Comparison of ENCODE assay signal across 8 mouse cellular contexts in genomic region chr16:90143760-90144516, GRCm38 (mm10). TPM values are rescaled to one million over a fixed set of nuclear protein-coding genes. Genes with fewer than 3 reads are reported as not detected.
DNase-seq lines count a peak whose midpoint lies in the region; ATAC-seq and TF ChIP-seq lines count a peak whose summit lies in the region.

TSS of gene Tiam1 (minus strand) at chr16:90143769.

- TF ChIP-seq EP300 in heart, adult 2 months (IDR thresholded peaks at IDR 0.05; ENCODE audit: insufficient read depth, low read depth, low read length) = no peak

- H3K9me3 ChIP-seq in embryonic facial prominence, embryonic 14.5 days (ENCODE audit: control insufficient read depth, low read length) = no peaks in the 10 kb centered on the region
- H3K9me3 ChIP-seq in limb, embryonic 11.5 days (ENCODE audit: control insufficient read depth, low read length) = no peaks in the 10 kb centered on the region
- no peaks in the 10 kb centered on the region for H3K9me3 ChIP-seq in midbrain, embryonic 13.5 days

- peak within 1 kb of the TSS; percentile 83 for H3K9ac ChIP-seq in embryonic facial prominence, embryonic 14.5 days (ENCODE audit: low read depth, low read length)
- peak within 1 kb of the TSS; percentile 55 for H3K9ac ChIP-seq in heart, adult 2 months (ENCODE audit: low read depth, low read length)
- H3K9ac ChIP-seq in limb, embryonic 11.5 days (ENCODE audit: low read length) = peak within 1 kb of the TSS; percentile 93
- peak within 1 kb of the TSS; percentile 84 for H3K9ac ChIP-seq in midbrain, embryonic 13.5 days (replicated peaks)

- intact Hi-C loops in heart, adult 2 months (cut with DNase I) = no loop called here

- peak within 1 kb of the TSS; percentile 85 for H3K4me3 ChIP-seq in bone marrow, adult 2 months (replicated peaks; ENCODE audit: control insufficient read depth, low read depth, low read length)
- peak within 1 kb of the TSS; percentile 63 for H3K4me3 ChIP-seq in embryonic facial prominence, embryonic 14.5 days (ENCODE audit: low read depth, low read length)
- peak within 1 kb of the TSS; percentile 50 for H3K4me3 ChIP-seq in heart, adult 2 months
- peak within 1 kb of the TSS; percentile 70 for H3K4me3 ChIP-seq in kidney, adult 2 months (ENCODE audit: insufficient read depth, low read depth, low read length)
- H3K4me3 ChIP-seq in limb, embryonic 11.5 days (ENCODE audit: low read depth, low read length) = peak within 1 kb of the TSS; percentile 69
- peak within 1 kb of the TSS; percentile 70 for H3K4me3 ChIP-seq in midbrain, embryonic 13.5 days (replicated peaks)
- H3K4me3 ChIP-seq in small intestine, adult 2 months (ENCODE audit: low read depth, low read length) = peak within 1 kb of the TSS; percentile 82

- no peaks in the 10 kb centered on the region for H3K27me3 ChIP-seq in embryonic facial prominence, embryonic 14.5 days (replicated peaks; ENCODE audit: control insufficient read depth, insufficient read depth, low read length)
- H3K27me3 ChIP-seq in heart, adult 2 months (ENCODE audit: control insufficient read depth, insufficient read depth, low read length) = peaks cover 5% of the 10 kb centered on the region; the same call in 1 of the 2 replicates
- no peaks in the 10 kb centered on the region for H3K27me3 ChIP-seq in kidney, adult 2 months (replicated peaks; ENCODE audit: control insufficient read depth, insufficient read depth, low read length)
- H3K27me3 ChIP-seq in limb, embryonic 11.5 days (ENCODE audit: control insufficient read depth, insufficient read depth, low read length) = no peaks in the 10 kb centered on the region
- H3K27me3 ChIP-seq in midbrain, embryonic 13.5 days = peaks cover 12% of the 10 kb centered on the region
- H3K27me3 ChIP-seq in small intestine, adult 2 months (ENCODE audit: control insufficient read depth, insufficient read depth, low read length) = no peaks in the 10 kb centered on the region

- WGBS in bone marrow, adult 2 months = under 1% methylated on average over 64 of the region's 64 CpGs
- WGBS in embryonic facial prominence, embryonic 14.5 days = under 1% methylated on average over 50 of the region's 64 CpGs
- WGBS in heart, adult 2 months = under 1% methylated on average over 64 of the region's 64 CpGs
- under 1% methylated on average over 64 of the region's 64 CpGs for WGBS in kidney, adult 2 months
- WGBS in limb, embryonic 11.5 days = under 1% methylated on average over 64 of the region's 64 CpGs
- under 1% methylated on average over 64 of the region's 64 CpGs for WGBS in midbrain, embryonic 13.5 days
- under 1% methylated on average over 64 of the region's 64 CpGs for WGBS in small intestine, adult 2 months

- H3K79me2 ChIP-seq in heart, adult 2 months (replicated peaks; ENCODE audit: control insufficient read depth, insufficient read depth, low read length) = no peaks in the 10 kb centered on the region

- peak within 1 kb of the TSS; percentile 98 for H3K4me2 ChIP-seq in embryonic facial prominence, embryonic 14.5 days (ENCODE audit: low read depth, low read length)
- H3K4me2 ChIP-seq in limb, embryonic 11.5 days (ENCODE audit: low read depth, severe bottlenecking) = peak within 1 kb of the TSS; percentile 92
- peak within 1 kb of the TSS; percentile 85 for H3K4me2 ChIP-seq in midbrain, embryonic 13.5 days (replicated peaks)

- no peaks in the 10 kb centered on the region for H3K36me3 ChIP-seq in embryonic facial prominence, embryonic 14.5 days (ENCODE audit: control insufficient read depth, insufficient read depth, low read length)
- H3K36me3 ChIP-seq in heart, adult 2 months (ENCODE audit: control insufficient read depth, insufficient read depth, low read length) = no peaks in the 10 kb centered on the region
- H3K36me3 ChIP-seq in kidney, adult 2 months (ENCODE audit: control insufficient read depth, insufficient read depth, low read length) = no peaks in the 10 kb centered on the region
- no peaks in the 10 kb centered on the region for H3K36me3 ChIP-seq in limb, embryonic 11.5 days (ENCODE audit: control insufficient read depth, insufficient read depth, low read length)
- H3K36me3 ChIP-seq in midbrain, embryonic 13.5 days = no peaks in the 10 kb centered on the region
- no peaks in the 10 kb centered on the region for H3K36me3 ChIP-seq in small intestine, adult 2 months (ENCODE audit: control insufficient read depth, insufficient read depth, low read length)

- peak; percentile 68; the same call in 1 of the 2 replicates for TF ChIP-seq POLR2A in bone marrow, adult 2 months (IDR thresholded peaks at IDR 0.05; ENCODE audit: borderline replicate concordance, control insufficient read depth, low read depth, low read length)
- no peak for TF ChIP-seq POLR2A in heart, adult 2 months (IDR thresholded peaks at IDR 0.05; ENCODE audit: insufficient read depth, low read depth, low read length)
- TF ChIP-seq POLR2A in kidney, adult 2 months (IDR thresholded peaks at IDR 0.05; ENCODE audit: low read depth, low read length) = no peak
- TF ChIP-seq POLR2A in small intestine, adult 2 months (IDR thresholded peaks at IDR 0.05; ENCODE audit: low read depth, low read length) = peak; percentile 69; the same call in 1 of the 2 replicates

- peak; percentile 93 for DNase-seq in 3T3-L1 (ENCODE audit: low read depth, low spot score)
- DNase-seq in embryonic facial prominence, embryonic 14.5 days (ENCODE audit: low spot score) = peak; percentile 99
- peak; percentile 94 to 97 for DNase-seq in heart, adult 2 months
- peak; percentile 98 for DNase-seq in kidney, adult 2 months
- peak; percentile 97 for DNase-seq in limb, embryonic 11.5 days (ENCODE audit: low spot score)

- peak; percentile 98 for ATAC-seq in embryonic facial prominence, embryonic 14.5 days (ENCODE audit: low read depth)
- peak; percentile 96 for ATAC-seq in limb, embryonic 11.5 days (ENCODE audit: insufficient number of reproducible peaks, low FRiP score, low TSS enrichment, low read depth)
- peak; percentile 97 for ATAC-seq in midbrain, embryonic 13.5 days

- peak within 1 kb of the TSS; percentile 25; the same call in 1 of the 2 replicates for H3K27ac ChIP-seq in bone marrow, adult 2 months (ENCODE audit: control insufficient read depth, insufficient read depth, low read depth, low read length, poor library complexity)
- H3K27ac ChIP-seq in embryonic facial prominence, embryonic 14.5 days (replicated peaks; ENCODE audit: low read depth, low read length) = peak within 1 kb of the TSS; percentile 92
- H3K27ac ChIP-seq in heart, adult 2 months = no peak within 1 kb of the TSS
- no peak within 1 kb of the TSS for H3K27ac ChIP-seq in kidney, adult 2 months (ENCODE audit: insufficient read depth, low read depth, low read length)
- H3K27ac ChIP-seq in limb, embryonic 11.5 days (replicated peaks; ENCODE audit: low read depth, low read length) = peak within 1 kb of the TSS; percentile 93
- H3K27ac ChIP-seq in midbrain, embryonic 13.5 days = peak within 1 kb of the TSS; percentile 93
- H3K27ac ChIP-seq in small intestine, adult 2 months (ENCODE audit: insufficient read depth, low read depth, low read length) = no peak within 1 kb of the TSS

- H3K4me1 ChIP-seq in bone marrow, adult 2 months (ENCODE audit: control insufficient read depth, insufficient read depth, low read length) = no peaks in the 10 kb centered on the region; the same call in 1 of the 2 replicates
- peaks cover 20% of the 10 kb centered on the region for H3K4me1 ChIP-seq in embryonic facial prominence, embryonic 14.5 days (ENCODE audit: control insufficient read depth, insufficient read depth, low read length)
- H3K4me1 ChIP-seq in heart, adult 2 months (ENCODE audit: control insufficient read depth, insufficient read depth, low read length) = no peaks in the 10 kb centered on the region
- no peaks in the 10 kb centered on the region for H3K4me1 ChIP-seq in kidney, adult 2 months (ENCODE audit: control insufficient read depth, insufficient read depth, low read length)
- peaks cover 27% of the 10 kb centered on the region for H3K4me1 ChIP-seq in limb, embryonic 11.5 days (ENCODE audit: control insufficient read depth, insufficient read depth, low read length)
- H3K4me1 ChIP-seq in midbrain, embryonic 13.5 days (replicated peaks) = peaks cover 34% of the 10 kb centered on the region
- H3K4me1 ChIP-seq in small intestine, adult 2 months (ENCODE audit: control insufficient read depth, insufficient read depth, insufficient read length, low read length) = peaks cover 3% of the 10 kb centered on the region; the same call in 1 of the 2 replicates

- no peak for TF ChIP-seq CTCF in bone marrow, adult 2 months (IDR thresholded peaks at IDR 0.05; ENCODE audit: control insufficient read depth, insufficient read depth, low read length)
- peak; percentile 72 for TF ChIP-seq CTCF in heart, adult 2 months (IDR thresholded peaks at IDR 0.05)
- no peak for TF ChIP-seq CTCF in kidney, adult 2 months (conservative IDR thresholded peaks at IDR 0.05; ENCODE audit: insufficient read depth, insufficient read length, low read depth, low read length)
- no peak for TF ChIP-seq CTCF in small intestine, adult 2 months (IDR thresholded peaks at IDR 0.05; ENCODE audit: extremely low read depth, insufficient read length, insufficient replicate concordance, low read depth, low read length)

RNA-seq across cellular contexts. Expression of gene Tiam1, which starts in this region (rescaled TPM):
- polyA plus RNA-seq in bone marrow, adult 2 months (2011; ENCODE audit: insufficient read depth, insufficient read length, low replicate concordance, missing spikeins) = 8.3 and 10.7 TPM in 2 replicates
- polyA plus RNA-seq in embryonic facial prominence, embryonic 14.5 days (2014; fragmentation: Nextera tagmentation; extraction: Ambion mirVana) = 31.0 and 34.6 TPM in 2 replicates
- 1 to 10 TPM; 4.4 to 7.9 TPM for total RNA-seq in heart, adult 2 months (2021)
- polyA plus RNA-seq in heart, adult 2 months (2012; rRNA removed) = 2.3 and 2.5 TPM in 2 replicates
- polyA plus RNA-seq in kidney, adult 2 months (2012; rRNA removed) = 2.6 and 4.0 TPM in 2 replicates
- 53.3 and 55.9 TPM in 2 replicates for polyA plus RNA-seq in limb, embryonic 11.5 days (2014; fragmentation: Nextera tagmentation; extraction: Ambion mirVana)
- polyA plus RNA-seq in midbrain, embryonic 13.5 days (2015; fragmentation: Nextera tagmentation; extraction: Ambion mirVana) = 26.5 and 30.4 TPM in 2 replicates
- polyA plus RNA-seq in small intestine, adult 2 months (2012; rRNA removed) = 1.3 and 1.8 TPM in 2 replicates

Comparison
In these comparisons a context has a peak if more than half of its experiments do, and no peak if none do; other contexts are left out.
1. H3K27ac ChIP-seq: peak in bone marrow, adult 2 months (single experiment), embryonic facial prominence, embryonic 14.5 days (single experiment), limb, embryonic 11.5 days (single experiment) and midbrain, embryonic 13.5 days (single experiment); none in heart, adult 2 months (single experiment), kidney, adult 2 months (single experiment) and small intestine, adult 2 months (single experiment).
2. POLR2A ChIP-seq: peak in bone marrow, adult 2 months (single experiment) and small intestine, adult 2 months (single experiment); none in heart, adult 2 months (single experiment) and kidney, adult 2 months (single experiment).
3. Peak in every context shown above with its lines, with median percentiles within 50 percentile points of each other: DNase-seq, H3K4me3 ChIP-seq, ATAC-seq, H3K4me2 ChIP-seq and H3K9ac ChIP-seq.